Mouse (Mus musculus) bone marrow, adult 2 months (tissue): ENCODE measurements around the gene Wipi1.

Experiments used
- CTCF ChIP-seq: fragments of 200-500 bp; IDR thresholded peaks from 2 replicates; pipeline ENCODE4 v1.5.1; 2011; ENCODE audit warnings: low read length, control low read depth; ENCODE audit not compliant: control insufficient read depth, insufficient read depth
- POLR2A ChIP-seq: fragments of 200-500 bp; IDR thresholded peaks from 2 replicates; pipeline ENCODE4 v1.6.1; 2011; ENCODE audit warnings: low read depth, mild to moderate bottlenecking, control low read depth, low read length, borderline replicate concordance; ENCODE audit not compliant: control insufficient read depth

DNA sequence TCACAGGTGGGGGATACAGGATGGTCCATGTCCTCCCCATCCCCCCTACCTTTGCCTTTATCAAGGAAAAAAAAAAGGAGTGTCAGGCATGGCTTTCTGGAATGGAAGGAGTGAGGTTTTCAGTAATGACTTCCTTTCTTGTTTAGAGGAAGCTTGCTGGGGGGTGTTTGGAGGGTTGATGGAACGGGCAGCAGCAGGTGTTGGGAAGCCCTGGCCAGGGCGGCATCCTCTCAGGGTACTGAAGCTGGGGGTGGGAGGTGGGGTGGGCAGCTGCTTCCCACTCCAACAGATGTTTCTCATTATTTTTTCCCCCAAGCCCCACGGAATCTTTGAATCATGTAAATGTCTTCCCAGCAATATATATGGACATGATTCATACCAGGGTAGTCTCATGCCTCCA, 50.3 kb downstream of the Wipi1 start:
- TF ChIP-seq CTCF (no peak), POLR2A (no peak)
